Mouse (Mus musculus): ENCODE measurements around the gene Fbxw15.
"Not testable (repeated sequence)": the region's sequence is repeated elsewhere in the genome, so short reads cannot be mapped to it uniquely, and the experiment has no call there.

GRCm38 (mm10) chr9:109606837-109607236, 38.8 kb upstream of the Fbxw15 start:
- TF ChIP-seq CTCF (IDR thresholded peaks at IDR 0.05; ENCODE audit: extremely low read depth, insufficient read depth, insufficient read length, insufficient replicate concordance); POLR2A (IDR thresholded peaks at IDR 0.05; ENCODE audit: low read depth, low read length): not testable (repeated sequence)
